Mouse (Mus musculus) spleen, postnatal 14 days (tissue): ENCODE results near the gene Cul3.

Experiments
- DNase-seq, 2 experiments: peaks; one replicate each; pipeline ENCODE4 v3.0.0; 2021 to 2022; ENCODE audit warnings: low spot score in 2 of 2

The Cul3 gene

GRCm38 (mm10) chr1:80315533-80316045, 24.7 kb downstream of the Cul3 start:
- no peak for DNase-seq

DNA sequence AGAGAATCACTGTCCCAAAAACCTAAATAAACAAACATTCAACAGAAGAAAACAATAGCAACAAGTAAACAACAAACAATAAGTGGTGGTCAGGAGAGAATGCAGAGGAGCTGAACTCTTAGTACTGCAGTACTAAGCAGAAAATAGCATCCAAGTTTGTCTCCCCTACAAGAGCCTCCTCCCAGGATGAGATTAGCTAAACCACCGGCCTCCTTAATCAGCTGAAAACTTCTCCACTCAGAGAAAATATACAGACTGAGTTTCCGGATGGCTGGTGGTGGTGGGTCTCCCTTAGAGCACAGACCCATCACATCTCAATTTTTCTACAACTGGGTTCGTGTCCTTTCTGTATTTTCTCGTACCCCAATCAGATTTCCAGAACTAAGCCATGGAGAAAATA, 47.0 kb downstream of the Cul3 start:
- no peak for DNase-seq

DNA sequence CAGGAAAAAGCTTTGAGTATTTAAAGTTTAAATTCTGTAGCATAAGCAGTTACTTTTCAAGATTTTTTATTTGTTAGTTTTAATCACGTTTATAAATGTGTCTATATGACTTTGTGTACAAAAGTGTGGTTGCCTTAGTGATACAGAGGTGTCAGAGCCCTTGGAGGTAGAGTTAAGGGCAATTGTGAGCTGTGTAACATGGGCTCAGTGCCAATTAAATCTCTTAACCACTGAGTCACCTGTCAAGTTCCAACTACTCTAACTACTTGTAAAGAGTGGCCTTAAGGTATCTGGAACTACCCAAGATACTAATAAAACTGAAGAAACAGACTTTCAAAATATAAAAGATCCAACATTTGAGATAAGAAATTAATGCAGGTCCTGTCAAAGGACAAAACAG, 61.5 kb downstream of the Cul3 start:
- no peak for DNase-seq

DNA sequence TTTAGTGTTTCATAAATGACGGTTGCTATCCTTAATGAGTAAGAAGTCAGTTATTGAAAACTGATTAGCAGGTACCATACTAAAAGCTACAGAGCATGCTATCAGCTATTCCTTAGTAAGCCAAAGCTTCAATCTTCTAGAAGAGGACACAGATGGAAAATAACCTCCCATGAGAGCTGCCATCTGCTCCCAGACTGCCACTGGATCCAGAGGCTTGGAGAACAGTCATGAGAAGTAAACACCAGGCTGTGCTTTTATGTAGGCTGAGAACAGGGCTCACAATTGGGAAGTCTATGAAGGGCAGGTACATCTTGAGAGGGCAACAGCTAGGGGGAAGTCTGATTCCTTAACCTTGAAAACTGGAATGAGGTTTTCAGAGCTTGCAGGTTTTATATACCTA, 79.8 kb downstream of the Cul3 start:
- no peak for DNase-seq

- DNase-seq = no peak
Observed at GRCm38 (mm10) chr1:80258632-80259031, 81.6 kb downstream of the Cul3 start.

DNA sequence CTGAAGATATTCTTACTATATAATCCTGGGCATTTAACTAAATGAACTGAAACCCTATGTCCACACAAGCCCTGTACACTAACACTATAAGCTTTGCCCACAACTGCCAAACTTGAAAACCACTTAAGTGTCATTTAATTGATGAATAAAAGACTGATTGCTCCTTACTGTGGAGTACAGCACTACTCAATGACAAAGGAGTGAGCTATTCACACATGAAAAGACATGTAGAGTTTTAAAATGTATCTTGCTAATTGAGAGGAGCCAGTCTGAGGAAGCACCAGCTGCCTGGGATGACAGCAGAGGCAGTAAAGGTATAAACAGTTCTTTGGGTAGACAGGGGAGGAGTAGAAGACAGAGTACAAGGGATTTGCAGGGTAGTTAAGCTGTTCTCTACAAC, 87.0 kb downstream of the Cul3 start:
- no peak for DNase-seq

GRCm38 (mm10) chr1:80250247-80250646, 90.0 kb downstream of the Cul3 start:
- no peak for DNase-seq

GRCm38 (mm10) chr1:80247131-80247530, 93.1 kb downstream of the Cul3 start:
- DNase-seq = no peak

DNA sequence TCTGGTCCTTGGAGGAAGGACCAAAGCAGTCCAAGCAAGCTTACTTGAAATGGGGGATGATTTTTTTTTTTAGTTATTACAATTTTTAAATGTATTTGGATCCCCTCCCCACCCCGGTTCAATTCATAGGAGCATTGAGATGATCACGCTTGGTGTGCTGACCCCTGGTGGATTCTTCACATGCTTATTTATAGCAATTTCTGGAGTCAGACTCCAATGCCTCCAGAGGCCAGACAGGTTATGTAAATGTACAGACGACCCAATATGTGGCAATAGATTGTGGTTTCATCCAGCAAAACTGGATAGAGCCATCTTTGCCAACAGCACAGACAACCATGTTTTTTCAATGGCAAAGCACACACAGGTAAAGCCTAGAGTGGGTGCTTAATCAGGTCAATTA, 96.2 kb downstream of the Cul3 start:
- no peak for DNase-seq

DNA sequence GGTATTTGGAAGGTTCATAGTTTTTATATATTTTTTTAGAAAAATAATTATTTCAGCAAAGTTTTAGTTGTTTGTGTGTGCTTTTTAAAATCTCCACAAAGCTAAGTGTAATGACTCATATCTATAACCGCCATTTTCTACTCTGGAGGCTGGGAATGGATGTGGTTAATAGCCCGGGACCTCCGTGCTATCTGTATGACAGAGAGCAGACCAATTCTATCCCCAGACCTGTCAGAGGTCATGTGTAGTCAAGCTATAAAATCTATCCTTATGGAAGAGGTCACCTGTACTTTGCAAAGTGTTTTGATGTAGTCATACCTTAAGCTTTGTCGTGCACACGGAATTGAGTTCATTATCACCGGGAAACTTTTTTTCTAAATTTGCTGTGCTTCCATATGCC, 98.7 kb downstream of the Cul3 start:
- no peak for DNase-seq

DNA sequence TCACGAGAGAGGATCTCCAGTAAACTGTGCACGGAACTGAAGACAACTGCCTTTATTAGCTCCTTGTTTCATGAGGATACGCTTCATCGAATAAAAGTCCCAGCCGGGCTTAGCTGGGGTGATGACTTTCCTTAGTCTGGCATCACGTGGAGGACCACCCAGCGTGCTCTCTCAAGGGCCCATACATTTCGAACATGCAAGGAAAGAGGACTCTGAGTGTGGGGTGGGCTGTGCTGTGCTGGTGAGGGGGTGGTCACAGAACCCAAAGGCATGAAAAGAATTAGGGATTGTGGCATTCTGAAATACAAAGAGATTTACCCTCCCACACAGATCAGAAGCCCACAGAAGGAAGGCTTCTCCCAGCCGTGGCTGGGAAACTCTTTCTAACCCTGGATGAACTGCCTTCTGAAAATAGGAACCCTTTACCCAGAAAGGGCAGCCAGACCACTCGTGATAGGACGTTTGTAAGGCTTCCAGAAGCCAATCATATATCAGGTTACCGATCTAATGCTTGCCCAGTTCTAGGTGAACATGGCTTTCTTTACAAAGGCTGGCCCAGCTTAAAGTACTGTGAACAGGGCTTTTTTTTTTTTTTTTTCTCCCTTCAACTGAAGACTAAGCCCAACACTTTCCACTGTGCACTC, 100.1 kb downstream of the Cul3 start:
- no peak for DNase-seq

DNA sequence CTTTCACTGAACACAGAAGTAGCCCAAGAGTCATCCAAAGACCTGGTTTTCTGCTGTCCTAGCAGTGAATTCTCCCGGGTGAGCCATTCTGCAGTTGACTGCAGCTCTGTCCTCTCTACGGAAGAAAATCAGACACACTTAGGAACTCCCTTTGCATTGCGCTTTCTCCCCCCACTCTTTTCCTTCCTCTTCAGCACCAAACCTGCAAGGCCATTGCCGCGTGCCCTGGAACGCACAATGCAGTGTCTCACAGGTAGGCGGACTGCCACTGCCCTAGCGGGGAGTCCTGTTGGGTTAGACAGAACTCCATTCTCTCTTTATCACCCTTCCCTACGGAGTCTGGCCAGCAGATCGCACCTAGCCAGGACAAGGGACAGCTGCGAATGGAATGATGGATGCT, 100.8 kb downstream of the Cul3 start:
- DNase-seq = no peak

- no peak for DNase-seq
Observed at GRCm38 (mm10) chr1:80236951-80237702, 103.2 kb downstream of the Cul3 start.

DNA sequence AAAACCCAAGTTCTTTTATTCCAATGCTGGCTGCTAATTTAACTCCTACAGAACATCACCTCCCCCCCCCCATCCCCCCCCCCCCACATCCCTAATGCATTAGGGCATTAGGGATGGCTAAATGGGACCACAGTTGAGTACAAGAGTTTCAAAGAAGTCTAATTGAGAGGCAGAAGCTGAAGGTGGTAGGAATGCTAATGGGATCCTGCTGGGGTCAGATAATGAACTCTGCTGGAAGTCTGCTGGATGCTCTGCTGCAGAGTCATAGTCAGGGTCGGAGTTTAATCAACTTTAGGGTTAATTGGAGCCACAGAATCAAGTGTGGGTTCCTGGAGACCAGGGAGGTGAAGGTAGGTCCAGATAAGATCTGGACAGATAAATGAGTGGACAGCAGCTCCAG, 104.2 kb downstream of the Cul3 start:
- DNase-seq = no peak

DNA sequence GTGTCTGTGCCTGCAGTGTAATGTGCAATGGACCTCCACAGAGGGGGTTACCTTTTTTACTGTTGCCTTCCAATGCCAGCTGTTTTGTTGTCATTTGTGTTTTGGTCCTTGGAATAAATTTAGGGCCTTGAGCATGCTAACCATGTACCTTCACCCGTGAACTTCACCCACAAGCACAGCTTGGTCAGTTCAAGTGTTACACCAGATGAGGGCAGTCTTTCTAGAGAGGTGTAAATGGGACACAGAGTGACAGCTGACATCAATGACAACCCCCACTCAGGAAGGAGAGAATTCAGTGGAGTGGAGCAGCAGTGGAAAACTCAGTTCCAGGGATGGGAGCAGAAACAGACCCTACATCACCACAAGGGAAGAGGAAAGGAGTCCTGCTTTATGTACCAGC, 109.7 kb downstream of the Cul3 start:
- no peak for DNase-seq

- no peak for DNase-seq
Observed at GRCm38 (mm10) chr1:80224839-80225412, 115.4 kb downstream of the Cul3 start.

- DNase-seq = no peak
Observed at GRCm38 (mm10) chr1:80221151-80221550, 119.1 kb downstream of the Cul3 start.

GRCm38 (mm10) chr1:80218268-80218667, 122.0 kb downstream of the Cul3 start, which contains the start of gene Fam124b:
Fam124b (minus strand) TSS chr1:80218473.
- DNase-seq = no peak
